Mouse (Mus musculus) cortical plate, adult 2 months (tissue): ENCODE measurements around the gene Sap30l.

Experiments used
- CTCF ChIP-seq: fragments of 200-500 bp; IDR thresholded peaks from 2 replicates; pipeline ENCODE4 v1.5.1; 2011; ENCODE audit warnings: mild to moderate bottlenecking, control low read depth, low read length; ENCODE audit not compliant: insufficient read depth; ENCODE audit errors: extremely low read depth
- POLR2A ChIP-seq: fragments of 200-500 bp; IDR thresholded peaks from 2 replicates; pipeline ENCODE4 v1.6.1; 2011; ENCODE audit warnings: mild to moderate bottlenecking, low read length, control low read depth; ENCODE audit not compliant: insufficient read depth; ENCODE audit errors: extremely low read depth

- TF ChIP-seq CTCF (no peak), POLR2A (no peak)
Observed at GRCm38 (mm10) chr11:57809732-57810098, 8.3 kb downstream of the Sap30l start.
